Mouse (Mus musculus): ENCODE data around the gene Dstyk. TPM values are rescaled to one million over a fixed set of nuclear protein-coding genes. Genes with fewer than 3 reads are reported as not detected.

The Dstyk gene
- total and polyA plus RNA-seq, 3 experiments, result 0.12 to 0.59 (median 0.21) TPM

DNA sequence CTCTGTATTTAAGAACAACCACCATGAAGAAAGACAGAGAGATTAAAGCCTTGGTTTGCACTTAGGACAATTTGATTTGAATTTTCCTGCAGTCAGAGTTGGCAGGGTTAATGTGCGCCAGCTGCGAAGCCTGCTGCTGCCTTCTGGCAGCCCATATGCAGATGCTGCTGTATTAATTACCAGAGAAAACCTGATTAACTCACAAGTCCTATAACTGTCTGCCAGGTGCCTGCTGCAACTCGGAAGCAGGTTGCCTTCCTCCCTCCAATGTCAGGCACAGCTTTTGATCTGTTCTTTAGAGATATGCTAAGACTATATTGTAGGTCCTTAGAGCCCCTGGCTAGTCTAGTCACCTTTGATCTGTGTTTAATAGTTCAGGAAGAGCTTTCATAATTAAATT is 13.5 kb downstream of the Dstyk start:
- Histone ChIP-seq H3K36me3 (replicated peaks in 1 of 2; ENCODE audit: control insufficient read depth in 1 of 2, insufficient read depth in 1 of 2, low read length in 1 of 2) (no peaks in the 10 kb centered on the region), H3K27ac (ENCODE audit: insufficient read depth, low read depth) (no peak overlapping the region), H3K9me3 (replicated peaks; ENCODE audit: low read length) (no peaks in the 10 kb centered on the region), H3K4me3 (replicated peaks in 1 of 3; ENCODE audit: low read depth in 2 of 3, low read length in 2 of 3, poor library complexity in 1 of 3) (no peak overlapping the region), H3K27me3 (replicated peaks) (peaks cover 18% of the 10 kb centered on the region), H3K79me2 (replicated peaks; ENCODE audit: control insufficient read depth, extremely low read depth, insufficient read depth, poor library complexity, severe bottlenecking) (no peaks in the 10 kb centered on the region), H3K4me1 (ENCODE audit: control insufficient read depth in 1 of 2, insufficient read depth in 2 of 2) (no peaks in the 10 kb centered on the region), H3K4me2 (ENCODE audit: insufficient read depth, low read depth, poor library complexity, severe bottlenecking) (no peak overlapping the region), H3K9ac (ENCODE audit: insufficient read depth, low read depth) (no peak overlapping the region)
- DNase-seq (ENCODE audit: extremely low read depth), result no peak
- in situ Hi-C loops (cut with MboI; ENCODE audit: low pct_ligation_motif_present, low pct_unique_long_range_greater_than_20kb, low sequenced_read_pairs), result no loop called here
- TF ChIP-seq MYC (IDR thresholded peaks at IDR 0.05; ENCODE audit: low read depth, low read length) (no peak), MAZ (IDR thresholded peaks at IDR 0.05; ENCODE audit: low read depth, low read length) (no peak), MAX (IDR thresholded peaks at IDR 0.05; ENCODE audit: low read length) (no peak), POLR2AphosphoS2 (IDR thresholded peaks at IDR 0.05; ENCODE audit: low read depth, low read length) (no peak), USF1 (IDR thresholded peaks at IDR 0.05; ENCODE audit: low read depth, low read length) (no peak), MXI1 (IDR thresholded peaks at IDR 0.05; ENCODE audit: low read depth, low read length) (no peak), CTCF (conservative IDR thresholded peaks at IDR 0.05 in 1 of 2, IDR thresholded peaks at IDR 0.05 in 1 of 2; ENCODE audit: low read depth in 2 of 2, low read length in 2 of 2) (no peak), MEF2A (IDR thresholded peaks at IDR 0.05; ENCODE audit: borderline replicate concordance, low read depth, low read length) (no peak)
- dilution Hi-C loops (cut with MboI; ENCODE audit: extremely low pct_ligation_motif_present, extremely low pct_unique_long_range_greater_than_20kb, low sequenced_read_pairs), result no loop called here

DNA sequence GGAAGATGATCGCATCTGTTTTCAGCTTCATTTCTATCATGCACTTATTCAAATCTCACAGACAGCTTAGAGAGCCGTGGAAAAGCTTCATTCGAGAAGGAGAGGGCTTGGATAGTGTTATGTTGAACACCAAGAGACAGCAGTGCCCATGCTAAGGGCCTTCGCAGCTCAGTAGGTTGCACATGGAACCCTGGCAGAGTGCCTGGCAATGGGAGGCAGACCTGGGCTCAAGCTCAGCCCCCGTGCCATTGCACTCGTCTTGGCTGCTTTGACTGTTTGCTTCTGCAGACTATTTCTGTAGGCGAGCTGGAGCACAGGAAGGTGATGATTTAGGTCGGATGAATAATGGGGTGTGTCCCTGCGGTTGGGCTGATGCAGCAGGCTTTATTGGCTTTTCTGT is 14.4 kb downstream of the Dstyk start:
- no peak overlapping the region for H3K4me3 ChIP-seq (replicated peaks in 1 of 3; ENCODE audit: low read depth in 2 of 3, low read length in 2 of 3, poor library complexity in 1 of 3)
- no peaks in the 10 kb centered on the region for H3K79me2 ChIP-seq (replicated peaks; ENCODE audit: control insufficient read depth, extremely low read depth, insufficient read depth, poor library complexity, severe bottlenecking)
- H3K36me3 ChIP-seq (replicated peaks in 1 of 2; ENCODE audit: control insufficient read depth in 1 of 2, insufficient read depth in 1 of 2, low read length in 1 of 2), result no peaks in the 10 kb centered on the region
- no peak for DNase-seq (ENCODE audit: extremely low read depth)
- no peaks in the 10 kb centered on the region for H3K9me3 ChIP-seq (replicated peaks; ENCODE audit: low read length)
- no peak for TF ChIP-seq PAX5 (IDR thresholded peaks at IDR 0.05; ENCODE audit: low read length)
- no peak for TF ChIP-seq MEF2A (IDR thresholded peaks at IDR 0.05; ENCODE audit: borderline replicate concordance, low read depth, low read length)
- TF ChIP-seq KAT2A (IDR thresholded peaks at IDR 0.05; ENCODE audit: insufficient replicate concordance, low read length), result no peak
- no peak for TF ChIP-seq UBTF (IDR thresholded peaks at IDR 0.05; ENCODE audit: low read depth, low read length)
- no peak for TF ChIP-seq ZC3H11A (IDR thresholded peaks at IDR 0.05; ENCODE audit: low read depth, low read length)
- no peak for TF ChIP-seq MAFK (IDR thresholded peaks at IDR 0.05; ENCODE audit: insufficient replicate concordance, low read length)
- TF ChIP-seq GABPA (IDR thresholded peaks at IDR 0.05; ENCODE audit: insufficient replicate concordance, low read depth, low read length), result no peak
- TF ChIP-seq BHLHE40 (IDR thresholded peaks at IDR 0.05; ENCODE audit: low read depth, low read length), result no peak
- TF ChIP-seq ZKSCAN1 (IDR thresholded peaks at IDR 0.05; ENCODE audit: borderline replicate concordance, low read depth, low read length), result no peak
- no peak for TF ChIP-seq RAD21 (IDR thresholded peaks at IDR 0.05; ENCODE audit: low read depth, low read length)
- no peak for TF ChIP-seq CHD1 (IDR thresholded peaks at IDR 0.05; ENCODE audit: low read depth, low read length)
- TF ChIP-seq TBP (conservative IDR thresholded peaks at IDR 0.05; ENCODE audit: low read depth, low read length), result no peak
- TF ChIP-seq USF1 (IDR thresholded peaks at IDR 0.05; ENCODE audit: low read depth, low read length), result no peak
- TF ChIP-seq TCF12 (IDR thresholded peaks at IDR 0.05; ENCODE audit: low read depth, low read length), result no peak
- in situ Hi-C loops (cut with MboI; ENCODE audit: low pct_ligation_motif_present, low pct_unique_long_range_greater_than_20kb, low sequenced_read_pairs) (no loop called here), dilution Hi-C loops (cut with MboI; ENCODE audit: extremely low pct_ligation_motif_present, extremely low pct_unique_long_range_greater_than_20kb, low sequenced_read_pairs) (no loop called here)
- no peaks in the 10 kb centered on the region for H3K4me1 ChIP-seq (ENCODE audit: control insufficient read depth in 1 of 2, insufficient read depth in 2 of 2)
- no peak overlapping the region for H3K4me2 ChIP-seq (ENCODE audit: insufficient read depth, low read depth, poor library complexity, severe bottlenecking)
- peaks cover 14% of the 10 kb centered on the region for H3K27me3 ChIP-seq (replicated peaks)
- H3K27ac ChIP-seq (ENCODE audit: insufficient read depth, low read depth), result no peak overlapping the region
- H3K9ac ChIP-seq (ENCODE audit: insufficient read depth, low read depth), result no peak overlapping the region

Data from CH12.LX (cell line).